In the genomic region with DNA sequence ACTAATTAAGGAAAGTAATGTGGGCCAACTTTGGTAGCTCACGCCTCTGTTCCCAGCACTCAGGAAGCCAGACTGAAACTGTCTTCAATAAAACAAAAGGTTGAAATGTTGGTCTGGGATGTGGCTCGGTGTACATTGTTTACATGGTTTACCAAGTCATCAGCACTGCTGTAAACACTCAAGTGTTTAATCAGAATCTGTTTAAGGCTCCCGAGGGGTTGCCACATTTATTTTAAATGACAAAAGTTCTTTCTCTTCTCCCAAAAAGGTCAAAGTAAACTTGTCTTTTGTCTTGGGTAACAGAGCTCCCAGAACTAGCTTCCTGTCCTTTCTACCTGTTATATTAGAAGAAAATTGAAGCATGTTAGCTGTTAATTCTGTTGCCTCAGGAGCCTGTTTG, we compare ENCODE assay signal across 30 mouse cellular contexts. TPM values are rescaled to one million over a fixed set of nuclear protein-coding genes. Genes with fewer than 3 reads are reported as not detected.
"Had no signal": no experiment of that assay in that cellular context is flagged by ENCODE, and none has a peak within 500 bp of the region (broad histone marks: within the 10 kb centered on the region; RNA-seq: fewer than 3 reads in every experiment).

No protein-coding gene starts in this region.

- H3K4me1 ChIP-seq: heart, embryonic 10.5 days; heart, embryonic 12.5 days; hindbrain, embryonic 10.5 days; hindbrain, embryonic 12.5 days; intestine, embryonic 15.5 days; limb, embryonic 13.5 days; limb, embryonic 15.5 days; liver, embryonic 12.5 days had no signal

- H3K9me3 ChIP-seq: heart, embryonic 10.5 days; heart, embryonic 12.5 days; hindbrain, embryonic 10.5 days; hindbrain, embryonic 12.5 days; intestine, embryonic 15.5 days; limb, embryonic 13.5 days; limb, embryonic 15.5 days; liver, embryonic 12.5 days had no signal

- H3K4me3 ChIP-seq: heart, adult 2 months; heart, embryonic 10.5 days; heart, embryonic 12.5 days; hindbrain, embryonic 10.5 days; hindbrain, embryonic 12.5 days; intestine, embryonic 15.5 days; limb, embryonic 13.5 days; limb, embryonic 15.5 days; liver, embryonic 12.5 days had no signal

- DNase-seq: gastrocnemius, postnatal 10 days; gastrocnemius, postnatal 25 days; heart, adult 2 months; heart, postnatal 10 days; heart, postnatal 4 days; kidney, adult 18-20 months; kidney, adult 8-10 months; kidney, postnatal 10 days; kidney, postnatal 36 days; layer of hippocampus, adult 9-11 months; layer of hippocampus, postnatal 36 days; left cerebral cortex, postnatal 4 days had no signal

- ATAC-seq: hindbrain, embryonic 16.5 days; inflammation-experienced regulatory T-cells, adult 6 months; intestine, embryonic 15.5 days; intestine, postnatal 0 days; liver, embryonic 12.5 days had no signal

- H3K9ac ChIP-seq: heart, embryonic 12.5 days; hindbrain, embryonic 12.5 days; hindbrain, embryonic 14.5 days; intestine, embryonic 15.5 days; limb, embryonic 13.5 days; limb, embryonic 15.5 days; liver, embryonic 12.5 days; liver, embryonic 14.5 days had no signal

- H3K27ac ChIP-seq: heart, adult 2 months; heart, embryonic 10.5 days; hindbrain, embryonic 10.5 days; hindbrain, embryonic 12.5 days; hindbrain, embryonic 14.5 days; intestine, embryonic 15.5 days; limb, embryonic 13.5 days; limb, embryonic 15.5 days; liver, embryonic 12.5 days; liver, embryonic 14.5 days had no signal

RNA-seq across cellular contexts. Expression of gene Itpka, which starts 34.5 kb away (rescaled TPM):
- total RNA-seq: gastrocnemius, adult 18-20 months; gastrocnemius, postnatal 25 days had no signal

RNA-seq across cellular contexts. Expression of gene Ltk, which starts 52.6 kb away (rescaled TPM):
- total RNA-seq: gastrocnemius, adult 18-20 months; gastrocnemius, postnatal 10 days; gastrocnemius, postnatal 25 days; gastrocnemius, postnatal 4 days; granulocyte monocyte progenitor cell, adult 5-6 weeks; heart, adult 2 months; heart, postnatal 25 days; liver, adult 2 months had no signal
